Mouse (Mus musculus): ENCODE data around the gene Adgrf1. TPM values are rescaled to one million over a fixed set of nuclear protein-coding genes. Genes with fewer than 3 reads are reported as not detected.

Gene Adgrf1
- polyA plus RNA-seq, 1 experiment = not detected

GRCm38 (mm10) chr17:43239035-43239434, 31.1 kb upstream of the Adgrf1 start:
- Histone ChIP-seq H3K27me3 (ENCODE audit: control insufficient read depth, insufficient read depth, low read length, poor library complexity, severe bottlenecking) (no peaks in the 10 kb centered on the region), H3K9me3 (replicated peaks; ENCODE audit: control insufficient read depth, insufficient read depth, low read length, poor library complexity, severe bottlenecking) (no peaks in the 10 kb centered on the region), H3K4me3 (ENCODE audit: low read depth, low read length) (no peak overlapping the region), H3K4me1 (ENCODE audit: control insufficient read depth, insufficient read depth, low read length) (no peaks in the 10 kb centered on the region), H3K9ac (ENCODE audit: low read depth, poor library complexity, severe bottlenecking) (no peak overlapping the region), H3K27ac (ENCODE audit: insufficient read depth, low read length) (no peak overlapping the region), H3K36me3 (ENCODE audit: control insufficient read depth, insufficient read depth, low read length, poor library complexity, severe bottlenecking) (no peaks in the 10 kb centered on the region)
- TF ChIP-seq EP300 (IDR thresholded peaks at IDR 0.05; ENCODE audit: insufficient read depth, low read depth, low read length) (no peak), CTCF (IDR thresholded peaks at IDR 0.05; ENCODE audit: low read depth, low read length) (no peak), POLR2A (IDR thresholded peaks at IDR 0.05; ENCODE audit: insufficient read depth, low read length) (no peak)

GRCm38 (mm10) chr17:43241134-43241533, 29.0 kb upstream of the Adgrf1 start:
- Histone ChIP-seq H3K27me3 (ENCODE audit: control insufficient read depth, insufficient read depth, low read length, poor library complexity, severe bottlenecking) (no peaks in the 10 kb centered on the region), H3K9me3 (replicated peaks; ENCODE audit: control insufficient read depth, insufficient read depth, low read length, poor library complexity, severe bottlenecking) (no peaks in the 10 kb centered on the region), H3K4me3 (ENCODE audit: low read depth, low read length) (no peak overlapping the region), H3K4me1 (ENCODE audit: control insufficient read depth, insufficient read depth, low read length) (no peaks in the 10 kb centered on the region), H3K36me3 (ENCODE audit: control insufficient read depth, insufficient read depth, low read length, poor library complexity, severe bottlenecking) (no peaks in the 10 kb centered on the region), H3K27ac (ENCODE audit: insufficient read depth, low read length) (no peak overlapping the region), H3K9ac (ENCODE audit: low read depth, poor library complexity, severe bottlenecking) (no peak overlapping the region)
- TF ChIP-seq CTCF (IDR thresholded peaks at IDR 0.05; ENCODE audit: low read depth, low read length) (no peak), EP300 (IDR thresholded peaks at IDR 0.05; ENCODE audit: insufficient read depth, low read depth, low read length) (no peak), POLR2A (IDR thresholded peaks at IDR 0.05; ENCODE audit: insufficient read depth, low read length) (no peak)

GRCm38 (mm10) chr17:43242609-43243008, 27.5 kb upstream of the Adgrf1 start:
- no peak overlapping the region for H3K9ac ChIP-seq (ENCODE audit: low read depth, poor library complexity, severe bottlenecking)
- TF ChIP-seq POLR2A (IDR thresholded peaks at IDR 0.05; ENCODE audit: insufficient read depth, low read length) (no peak), CTCF (IDR thresholded peaks at IDR 0.05; ENCODE audit: low read depth, low read length) (no peak), EP300 (IDR thresholded peaks at IDR 0.05; ENCODE audit: insufficient read depth, low read depth, low read length) (no peak)
- H3K9me3 ChIP-seq (replicated peaks; ENCODE audit: control insufficient read depth, insufficient read depth, low read length, poor library complexity, severe bottlenecking) = no peaks in the 10 kb centered on the region
- no peaks in the 10 kb centered on the region for H3K4me1 ChIP-seq (ENCODE audit: control insufficient read depth, insufficient read depth, low read length)
- no peak overlapping the region for H3K27ac ChIP-seq (ENCODE audit: insufficient read depth, low read length)
- H3K4me3 ChIP-seq (ENCODE audit: low read depth, low read length) = no peak overlapping the region
- no peaks in the 10 kb centered on the region for H3K27me3 ChIP-seq (ENCODE audit: control insufficient read depth, insufficient read depth, low read length, poor library complexity, severe bottlenecking)
- H3K36me3 ChIP-seq (ENCODE audit: control insufficient read depth, insufficient read depth, low read length, poor library complexity, severe bottlenecking) = no peaks in the 10 kb centered on the region

- H3K27ac ChIP-seq (ENCODE audit: insufficient read depth, low read length) = no peak overlapping the region
- H3K9ac ChIP-seq (ENCODE audit: low read depth, poor library complexity, severe bottlenecking) = no peak overlapping the region
- H3K36me3 ChIP-seq (ENCODE audit: control insufficient read depth, insufficient read depth, low read length, poor library complexity, severe bottlenecking) = no peaks in the 10 kb centered on the region
- no peak overlapping the region for H3K4me3 ChIP-seq (ENCODE audit: low read depth, low read length)
- H3K4me1 ChIP-seq (ENCODE audit: control insufficient read depth, insufficient read depth, low read length) = no peaks in the 10 kb centered on the region
- TF ChIP-seq POLR2A (IDR thresholded peaks at IDR 0.05; ENCODE audit: insufficient read depth, low read length) = no peak
- no peak for TF ChIP-seq EP300 (IDR thresholded peaks at IDR 0.05; ENCODE audit: insufficient read depth, low read depth, low read length)
- TF ChIP-seq CTCF (IDR thresholded peaks at IDR 0.05; ENCODE audit: low read depth, low read length) = no peak
- no peaks in the 10 kb centered on the region for H3K27me3 ChIP-seq (ENCODE audit: control insufficient read depth, insufficient read depth, low read length, poor library complexity, severe bottlenecking)
- no peaks in the 10 kb centered on the region for H3K9me3 ChIP-seq (replicated peaks; ENCODE audit: control insufficient read depth, insufficient read depth, low read length, poor library complexity, severe bottlenecking)
Observed at GRCm38 (mm10) chr17:43245364-43245763, 24.8 kb upstream of the Adgrf1 start.

- Histone ChIP-seq H3K9ac (ENCODE audit: low read depth, poor library complexity, severe bottlenecking) (no peak overlapping the region), H3K36me3 (ENCODE audit: control insufficient read depth, insufficient read depth, low read length, poor library complexity, severe bottlenecking) (no peaks in the 10 kb centered on the region), H3K9me3 (replicated peaks; ENCODE audit: control insufficient read depth, insufficient read depth, low read length, poor library complexity, severe bottlenecking) (no peaks in the 10 kb centered on the region), H3K4me1 (ENCODE audit: control insufficient read depth, insufficient read depth, low read length) (no peaks in the 10 kb centered on the region), H3K27me3 (ENCODE audit: control insufficient read depth, insufficient read depth, low read length, poor library complexity, severe bottlenecking) (no peaks in the 10 kb centered on the region), H3K4me3 (ENCODE audit: low read depth, low read length) (no peak overlapping the region), H3K27ac (ENCODE audit: insufficient read depth, low read length) (no peak overlapping the region)
- TF ChIP-seq EP300 (IDR thresholded peaks at IDR 0.05; ENCODE audit: insufficient read depth, low read depth, low read length) (no peak), CTCF (IDR thresholded peaks at IDR 0.05; ENCODE audit: low read depth, low read length) (no peak), POLR2A (IDR thresholded peaks at IDR 0.05; ENCODE audit: insufficient read depth, low read length) (no peak)
Observed at GRCm38 (mm10) chr17:43247245-43247644, 22.9 kb upstream of the Adgrf1 start.

GRCm38 (mm10) chr17:43249645-43250044, 20.5 kb upstream of the Adgrf1 start:
- Histone ChIP-seq H3K9ac (ENCODE audit: low read depth, poor library complexity, severe bottlenecking) (no peak overlapping the region), H3K27me3 (ENCODE audit: control insufficient read depth, insufficient read depth, low read length, poor library complexity, severe bottlenecking) (no peaks in the 10 kb centered on the region), H3K4me3 (ENCODE audit: low read depth, low read length) (no peak overlapping the region), H3K27ac (ENCODE audit: insufficient read depth, low read length) (no peak overlapping the region), H3K4me1 (ENCODE audit: control insufficient read depth, insufficient read depth, low read length) (no peaks in the 10 kb centered on the region), H3K36me3 (ENCODE audit: control insufficient read depth, insufficient read depth, low read length, poor library complexity, severe bottlenecking) (no peaks in the 10 kb centered on the region), H3K9me3 (replicated peaks; ENCODE audit: control insufficient read depth, insufficient read depth, low read length, poor library complexity, severe bottlenecking) (no peaks in the 10 kb centered on the region)
- TF ChIP-seq CTCF (IDR thresholded peaks at IDR 0.05; ENCODE audit: low read depth, low read length) (no peak), POLR2A (IDR thresholded peaks at IDR 0.05; ENCODE audit: insufficient read depth, low read length) (no peak), EP300 (IDR thresholded peaks at IDR 0.05; ENCODE audit: insufficient read depth, low read depth, low read length) (no peak)
